Mouse (Mus musculus) neural tube, embryonic 15.5 days (tissue): ENCODE measurements around the gene Gm11554. TPM values are rescaled to one million over a fixed set of nuclear protein-coding genes. Genes with fewer than 3 reads are reported as not detected.
"Not testable (repeated sequence)": the region's sequence is repeated elsewhere in the genome, so short reads cannot be mapped to it uniquely, and the experiment has no call there.

Experiments used
- ATAC-seq: fragments of 200-750 bp; cut with Nextera tagmentation; 2 replicates; pipeline ENCODE4 v1.8.0; 2017; ENCODE audit warnings: mild to moderate bottlenecking, moderate TSS enrichment, moderate library complexity; ENCODE audit not compliant: low FRiP score
- H3K27ac ChIP-seq: fragments of 300-500 bp; sonication (generic); replicated peaks from 2 replicates; pipeline ENCODE4 v1.5.1; 2015; ENCODE audit warnings: mild to moderate bottlenecking, inconsistent platforms
- H3K27me3 ChIP-seq: fragments of 300-500 bp; sonication (generic); replicated peaks from 2 replicates; pipeline ENCODE4 v1.6.1; 2015; ENCODE audit warnings: inconsistent platforms
- H3K36me3 ChIP-seq: fragments of 300-500 bp; sonication (generic); 2 replicates; pipeline ENCODE4 v1.6.1; 2015; ENCODE audit warnings: inconsistent platforms
- H3K4me1 ChIP-seq: fragments of 300-500 bp; sonication (generic); 2 replicates; pipeline ENCODE4 v1.6.1; 2015; ENCODE audit warnings: inconsistent platforms
- H3K4me2 ChIP-seq: fragments of 300-500 bp; sonication (generic); 2 replicates; pipeline ENCODE4 v1.6.1; 2015; ENCODE audit warnings: inconsistent platforms, mild to moderate bottlenecking, moderate library complexity
- H3K4me3 ChIP-seq: fragments of 300-500 bp; sonication (generic); replicated peaks from 2 replicates; pipeline ENCODE4 v1.5.1; 2015; ENCODE audit warnings: mild to moderate bottlenecking, inconsistent platforms
- H3K9ac ChIP-seq: fragments of 300-500 bp; sonication (generic); replicated peaks from 2 replicates; pipeline ENCODE4 v1.6.1; 2015; ENCODE audit warnings: mild to moderate bottlenecking, inconsistent platforms
- H3K9me3 ChIP-seq: fragments of 300-500 bp; sonication (generic); replicated peaks from 2 replicates; pipeline ENCODE4 v1.6.1; 2016; ENCODE audit warnings: inconsistent platforms
- WGBS: fragments of 180-500 bp; shearing (Covaris S2); methylation state at CpG from one replicate; pipeline ENCODE4 v1.1.7; 2015; ENCODE audit warnings: mixed read lengths; 5-methylcytosine and 5-hydroxymethylcytosine counted together
- polyA plus RNA-seq: library from polyadenylated mRNA; unstranded; fragments of >200 nt; fragmentation: Nextera tagmentation; extraction: Ambion mirVana; gene quantifications from 2 replicates; pipeline ENCODE4 v1.2.1, GENCODE M21; 2015

Gm11554 gene
- polyA plus RNA-seq, 1 experiment from 2014 or later = not detected

DNA sequence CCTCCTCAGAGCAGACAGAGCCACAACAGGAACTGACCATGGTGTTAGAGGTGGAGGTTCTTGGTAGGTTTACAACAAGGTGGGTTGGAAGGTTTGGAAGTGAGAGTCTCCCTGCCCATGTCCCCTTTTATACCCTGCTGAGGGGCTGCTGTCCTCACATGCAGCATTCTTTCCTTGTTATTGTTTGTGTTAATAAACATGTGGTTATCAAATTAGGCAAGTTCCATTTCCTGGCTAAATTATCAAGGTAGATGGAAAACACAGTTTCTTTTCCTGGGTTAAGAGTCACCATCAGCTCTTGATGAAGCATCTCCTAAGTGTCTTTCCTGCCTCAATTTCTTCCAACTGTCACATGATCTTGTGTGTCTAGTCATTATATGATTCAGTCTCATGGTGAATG is 31.4 kb downstream of the Gm11554 start, which contains the start of gene Gm11595:
TSS of gene Gm11595 (minus strand) at position 101 of the 400 bp plus-strand sequence.
- not testable (repeated sequence) for H3K9ac ChIP-seq, H3K36me3 ChIP-seq, H3K9me3 ChIP-seq, H3K27me3 ChIP-seq, H3K4me1 ChIP-seq, H3K4me2 ChIP-seq, H3K27ac ChIP-seq, H3K4me3 ChIP-seq, ATAC-seq

DNA sequence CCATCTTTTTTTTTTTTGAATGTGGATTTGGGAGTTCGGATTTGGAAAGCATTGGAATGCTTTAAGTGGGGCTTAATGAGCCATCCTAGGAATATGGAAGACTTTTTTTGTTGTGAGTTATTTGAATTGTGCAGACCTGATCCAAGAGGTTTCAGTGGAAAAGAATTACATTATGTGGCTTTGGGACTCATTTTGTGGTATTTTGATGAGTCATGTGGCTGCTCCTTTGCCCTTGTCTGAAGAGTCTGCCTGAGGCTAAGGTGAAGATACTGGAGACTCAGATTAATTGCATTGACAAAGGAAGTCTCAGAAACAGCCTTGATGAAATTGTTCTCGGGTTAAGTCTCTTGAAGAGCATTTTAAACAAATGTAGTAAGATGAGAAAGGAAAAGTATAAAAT is 35.8 kb downstream of the Gm11554 start:
- 82% methylated on average over 2 of the region's 2 CpGs for WGBS
- ATAC-seq = no peak
- H3K4me2 ChIP-seq = no peak overlapping the region

DNA sequence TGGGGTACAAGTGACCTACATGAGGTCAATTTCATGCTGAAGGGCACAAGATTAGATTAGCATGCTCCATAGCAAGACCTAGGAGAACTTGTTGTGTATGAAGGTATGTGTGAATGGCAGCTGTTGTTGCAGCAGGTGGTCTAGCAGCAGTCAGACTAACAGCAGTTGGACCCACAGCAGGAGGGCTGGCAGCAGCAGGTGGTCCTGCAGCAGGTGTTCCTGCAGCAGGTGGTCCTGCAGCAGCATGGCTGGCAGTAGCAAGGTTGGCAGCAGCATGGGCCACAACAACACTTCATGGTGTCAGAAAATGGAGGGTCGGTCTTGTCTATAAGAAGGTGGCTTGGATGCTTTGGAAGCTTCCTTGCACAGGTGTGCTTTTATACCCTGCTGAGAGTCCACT is 45.4 kb downstream of the Gm11554 start:
- Histone ChIP-seq H3K27ac (no peak overlapping the region), H3K4me1 (no peaks in the 10 kb centered on the region), H3K4me3 (no peak overlapping the region), H3K4me2 (no peak overlapping the region), H3K9me3 (no peaks in the 10 kb centered on the region), H3K36me3 (no peaks in the 10 kb centered on the region), H3K9ac (no peak overlapping the region), H3K27me3 (no peaks in the 10 kb centered on the region)
- WGBS = 92% methylated on average over 1 of the region's 1 CpGs
- ATAC-seq = no peak

More for the DNA sequence above, 35.8 kb downstream of the Gm11554 start:
- no peak overlapping the region for H3K9ac ChIP-seq
- no peaks in the 10 kb centered on the region for H3K4me1 ChIP-seq
- H3K27ac ChIP-seq = no peak overlapping the region
- H3K36me3 ChIP-seq = no peaks in the 10 kb centered on the region
- no peaks in the 10 kb centered on the region for H3K27me3 ChIP-seq
- no peaks in the 10 kb centered on the region for H3K9me3 ChIP-seq
- no peak overlapping the region for H3K4me3 ChIP-seq

Other genes with a start within 250 kb of the Gm11554 start
- gene Krtap3-2, start 247.6 kb downstream of the Gm11554 start, polyA plus RNA-seq = not detected in 2 replicates
- gene Gm11939, start 245.0 kb downstream of the Gm11554 start, polyA plus RNA-seq = not detected in 2 replicates
- 0.43 TPM in 1 of 2 replicates, not detected in the other for gene Krtap3-1, start 237.8 kb downstream of the Gm11554 start, polyA plus RNA-seq
- gene Krtap1-5, start 223.4 kb downstream of the Gm11554 start, polyA plus RNA-seq = not detected in 2 replicates
- not detected in 2 replicates for gene Krtap1-4, start 220.8 kb downstream of the Gm11554 start, polyA plus RNA-seq
- gene Krtap1-3, start 213.1 kb downstream of the Gm11554 start, polyA plus RNA-seq = not detected in 2 replicates
- gene Krtap9-3, start 206.3 kb downstream of the Gm11554 start, polyA plus RNA-seq = not detected in 2 replicates
- gene Gm11938, start 201.1 kb downstream of the Gm11554 start, polyA plus RNA-seq = not detected in 2 replicates
- gene Gm11937, start 194.3 kb downstream of the Gm11554 start, polyA plus RNA-seq = not detected in 2 replicates
- not detected in 2 replicates for gene Krtap2-4, start 189.6 kb downstream of the Gm11554 start, polyA plus RNA-seq
- gene Gm11562, start 184.0 kb downstream of the Gm11554 start, polyA plus RNA-seq = not detected in 2 replicates
- gene Krtap4-1, start 176.2 kb downstream of the Gm11554 start, polyA plus RNA-seq = not detected in 2 replicates
- not detected in 2 replicates for gene Krtap4-2, start 169.4 kb downstream of the Gm11554 start, polyA plus RNA-seq
- not detected in 2 replicates for gene Krtap4-7, start 160.4 kb downstream of the Gm11554 start, polyA plus RNA-seq
- not detected in 2 replicates for gene Gm11555, start 154.2 kb downstream of the Gm11554 start, polyA plus RNA-seq
- not detected in 2 replicates for gene Gm11563, start 145.5 kb downstream of the Gm11554 start, polyA plus RNA-seq
- gene Krtap4-6, start 138.5 kb downstream of the Gm11554 start, polyA plus RNA-seq = not detected in 2 replicates
- not detected in 2 replicates for gene Gm14190, start 113.7 kb downstream of the Gm11554 start, polyA plus RNA-seq
- gene Gm14180, start 70.2 kb downstream of the Gm11554 start, polyA plus RNA-seq = not detected in 2 replicates
- not detected in 2 replicates for gene Gm11595, start 31.5 kb downstream of the Gm11554 start, polyA plus RNA-seq
- gene Krtap4-8, start 23.7 kb downstream of the Gm11554 start, polyA plus RNA-seq = not detected in 2 replicates
- gene Krtap4-9, start 19.2 kb downstream of the Gm11554 start, polyA plus RNA-seq = not detected in 2 replicates
- not detected in 2 replicates for gene Gm11596, start 11.0 kb downstream of the Gm11554 start, polyA plus RNA-seq
- not detected in 2 replicates for gene Gm11569, start 5.5 kb downstream of the Gm11554 start, polyA plus RNA-seq
- gene Krtap4-13, start 5.4 kb upstream of the Gm11554 start, polyA plus RNA-seq = not detected in 2 replicates
- not detected in 2 replicates for gene Gm11564, start 11.2 kb upstream of the Gm11554 start, polyA plus RNA-seq
- not detected in 2 replicates for gene 2300003K06Rik, start 33.6 kb upstream of the Gm11554 start, polyA plus RNA-seq
- not detected in 2 replicates for gene Krtap4-16, start 47.2 kb upstream of the Gm11554 start, polyA plus RNA-seq
- not detected in 2 replicates for gene Gm11568, start 53.5 kb upstream of the Gm11554 start, polyA plus RNA-seq
- not detected in 2 replicates for gene Gm11559, start 60.0 kb upstream of the Gm11554 start, polyA plus RNA-seq
- not detected in 2 replicates for gene Krtap9-1, start 68.9 kb upstream of the Gm11554 start, polyA plus RNA-seq
- not detected in 2 replicates for gene Gm11567, start 74.7 kb upstream of the Gm11554 start, polyA plus RNA-seq
- not detected in 2 replicates for gene Krtap31-1, start 103.5 kb upstream of the Gm11554 start, polyA plus RNA-seq
- not detected in 2 replicates for gene Gm11565, start 110.3 kb upstream of the Gm11554 start, polyA plus RNA-seq
- not detected in 2 replicates for gene Krtap31-2, start 131.8 kb upstream of the Gm11554 start, polyA plus RNA-seq
- not detected in 2 replicates for gene Krtap9-5, start 144.0 kb upstream of the Gm11554 start, polyA plus RNA-seq
- not detected in 2 replicates for gene Krtap29-1, start 174.6 kb upstream of the Gm11554 start, polyA plus RNA-seq
- 0.13 and 0.23 TPM in 2 replicates for gene Krtap16-1, start 182.2 kb upstream of the Gm11554 start, polyA plus RNA-seq
- gene Krtap17-1, start 189.5 kb upstream of the Gm11554 start, polyA plus RNA-seq = 0.69 and 1.00 TPM in 2 replicates
- gene Krt33a, start 211.8 kb upstream of the Gm11554 start, polyA plus RNA-seq = not detected in 2 replicates
- gene Krt33b, start 225.4 kb upstream of the Gm11554 start, polyA plus RNA-seq = 0.11 TPM in 1 of 2 replicates, not detected in the other
- gene Krt34, start 237.1 kb upstream of the Gm11554 start, polyA plus RNA-seq = not detected in 2 replicates
- not detected in 2 replicates for gene Krt31, start 246.1 kb upstream of the Gm11554 start, polyA plus RNA-seq